Mouse (Mus musculus) heart, adult 9 months (tissue): ENCODE data around the gene Exoc7.

Experiments
- DNase-seq, 2 experiments: peaks; one replicate each; pipeline ENCODE4 v3.0.0; 2022; ENCODE audit warnings: low spot score in 2 of 2

Exoc7 gene

DNA sequence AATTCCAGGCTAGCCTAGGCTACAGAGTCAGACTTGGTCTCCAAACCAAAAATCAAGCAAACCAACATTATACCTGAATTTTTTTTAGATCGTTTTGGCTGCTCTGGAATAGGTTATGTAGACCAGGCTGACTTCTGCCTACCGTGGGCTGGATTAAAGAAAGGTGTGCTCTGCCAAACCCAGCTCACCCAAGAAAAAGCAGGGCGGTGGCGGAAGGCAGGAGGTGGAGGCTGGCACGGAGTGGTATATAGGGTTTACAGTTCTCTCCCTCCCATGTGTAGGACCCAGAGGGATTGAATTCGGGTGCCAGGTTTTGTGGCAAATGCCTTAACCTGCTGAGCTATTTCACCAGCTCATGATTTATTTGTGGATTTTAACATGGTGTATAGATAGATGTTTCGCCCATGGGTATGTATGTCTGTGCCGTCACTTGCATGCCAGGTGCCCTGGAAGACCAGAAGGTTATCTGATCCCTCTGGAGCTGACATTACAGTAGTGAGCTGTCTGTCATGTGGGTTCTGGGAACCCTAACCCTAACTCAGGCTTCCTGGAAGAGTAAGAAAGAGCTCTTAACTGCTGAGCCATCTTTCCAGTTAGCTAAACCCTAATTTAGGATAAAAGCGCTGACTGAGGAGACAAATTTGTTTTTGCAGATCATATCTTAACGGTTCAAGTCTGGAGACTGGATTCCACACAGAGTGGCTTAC, at the start of gene Exoc7:
Gene Exoc7, minus strand, starts transcription at position 215 of the 707 bp plus-strand sequence.
- DNase-seq = no peak

DNA sequence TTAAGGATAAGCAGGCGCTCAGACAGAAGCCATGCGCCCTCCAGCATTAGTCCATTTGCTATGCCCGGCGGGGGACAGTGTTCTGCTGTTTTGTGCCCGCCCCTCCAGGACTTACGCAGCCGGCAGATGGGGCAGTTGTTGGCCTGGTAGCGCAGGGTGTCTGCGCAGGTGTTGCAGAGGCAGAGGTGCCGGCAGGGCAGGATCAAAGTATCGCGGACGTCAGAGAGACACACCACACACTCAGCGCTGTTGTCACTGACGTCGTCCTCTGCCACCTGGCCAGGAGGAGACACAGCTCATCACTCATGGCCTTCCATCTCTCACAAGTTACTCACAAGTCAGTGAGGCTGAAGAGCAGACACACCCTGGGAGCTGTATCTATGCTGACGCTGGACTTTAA, 47.5 kb upstream of the Exoc7 start:
- no peak for DNase-seq

DNA sequence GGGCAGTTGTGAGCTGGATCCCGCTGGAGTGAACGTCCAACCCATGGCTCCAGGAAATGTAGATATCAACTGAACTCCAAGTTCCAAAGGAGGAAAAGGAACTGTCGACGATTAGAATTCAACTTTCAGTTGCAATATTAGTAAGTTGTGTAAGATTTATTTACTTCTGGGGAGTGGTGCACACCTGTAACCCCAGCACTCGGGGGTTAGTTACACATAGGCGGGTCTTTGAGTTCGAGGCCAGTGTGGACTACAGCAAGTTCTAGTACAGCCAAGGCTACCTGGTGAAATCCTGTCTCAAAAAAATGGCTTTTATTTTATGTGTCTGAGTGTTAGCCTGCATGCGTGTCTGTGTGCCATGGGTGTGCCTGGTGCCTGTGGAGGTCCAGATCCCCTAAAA, 46.5 kb upstream of the Exoc7 start:
- DNase-seq = no peak

DNA sequence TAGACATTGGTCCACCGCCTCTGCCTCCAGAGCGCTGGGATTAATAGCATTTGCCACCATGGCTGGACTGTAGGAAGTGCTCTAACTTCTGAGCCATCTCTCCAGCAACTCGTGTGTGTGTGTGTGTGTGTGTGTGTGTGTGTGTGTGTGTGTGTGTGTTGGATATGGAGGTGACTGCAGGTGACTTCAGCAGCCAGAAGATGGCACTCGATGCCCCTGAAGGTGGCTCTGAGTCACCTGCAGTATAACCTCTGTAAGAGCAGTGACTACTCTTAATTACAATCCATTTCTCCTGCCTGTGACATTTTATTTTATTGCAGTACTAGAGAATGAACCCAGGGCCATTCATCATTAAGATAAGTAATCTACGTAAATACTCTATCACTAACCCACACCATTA, 44.3 kb upstream of the Exoc7 start:
- no peak for DNase-seq

DNA sequence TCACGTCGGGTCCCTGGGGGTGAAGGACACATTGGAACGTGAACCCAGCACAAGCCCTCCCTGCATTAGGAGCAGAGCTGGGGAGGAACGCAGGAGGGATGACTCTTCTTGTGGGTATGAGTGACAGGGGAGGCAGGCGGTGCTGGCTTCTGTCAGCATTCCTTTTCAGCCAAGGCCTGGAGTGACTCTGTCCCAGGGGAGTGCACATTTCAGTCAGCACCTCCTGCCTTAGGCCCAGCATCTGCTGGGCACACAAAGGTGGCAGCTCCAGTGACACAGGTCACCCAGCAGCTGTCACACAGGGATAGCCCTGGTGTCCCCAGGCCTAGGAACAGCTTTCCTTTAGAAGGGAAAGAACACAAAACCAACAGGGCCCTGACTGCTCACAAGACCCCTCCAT, 40.9 kb upstream of the Exoc7 start:
- DNase-seq = no peak

DNA sequence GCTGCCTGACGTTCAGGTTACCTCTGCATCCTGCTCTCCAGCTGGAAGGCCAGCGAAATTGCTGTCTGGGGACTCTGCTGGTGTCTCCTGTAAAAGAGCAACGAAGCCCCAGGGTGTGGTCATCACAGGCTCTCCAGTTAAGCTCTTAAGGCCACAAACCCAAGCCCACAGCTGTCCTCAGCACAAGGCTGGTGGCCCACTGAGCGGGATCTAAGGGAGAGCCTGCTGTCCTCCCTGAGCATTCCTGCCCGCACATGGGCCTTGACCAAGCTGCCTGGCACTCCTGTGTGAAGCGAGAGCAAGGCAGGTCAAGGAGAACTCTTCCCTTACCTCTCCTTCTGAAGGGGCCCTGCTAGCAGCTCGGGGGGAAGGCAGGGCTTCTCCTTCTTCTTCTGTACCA, 40.0 kb upstream of the Exoc7 start:
- DNase-seq = no peak

DNA sequence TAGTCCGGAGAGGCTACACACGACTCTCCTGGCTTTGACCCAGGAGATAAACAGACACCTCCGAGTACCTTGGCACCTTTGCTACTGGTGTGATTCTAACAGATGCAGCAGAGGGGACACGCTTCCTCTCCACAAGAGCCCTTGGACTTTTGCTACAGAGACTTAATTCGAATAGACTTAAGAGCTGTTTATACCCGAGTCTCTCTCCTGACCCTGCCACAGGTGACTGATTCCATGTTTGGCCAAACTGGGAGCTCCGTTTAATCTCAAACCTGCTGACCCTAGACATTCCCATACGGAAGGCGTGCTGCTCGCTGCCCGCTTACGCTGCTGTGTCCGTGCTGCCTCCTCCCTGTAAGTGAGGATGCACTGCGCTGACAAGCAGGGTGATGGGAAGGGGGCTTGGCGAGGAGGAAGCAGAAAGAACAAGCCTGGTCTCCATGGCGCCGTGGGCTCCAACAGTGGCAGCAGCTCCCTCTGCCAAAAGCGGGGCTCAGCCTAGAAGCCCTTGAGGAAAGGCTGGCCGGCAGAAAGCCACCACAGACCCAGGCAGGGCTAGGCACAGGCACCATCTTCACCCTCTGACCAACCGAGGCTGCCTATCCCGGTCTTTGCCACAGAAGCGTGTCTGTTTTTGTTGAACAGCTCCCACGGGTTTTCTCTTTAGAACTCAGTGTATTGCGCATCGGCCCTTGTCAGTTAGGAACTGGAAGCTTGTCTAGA, 35.2 kb upstream of the Exoc7 start:
- DNase-seq = no peak

DNA sequence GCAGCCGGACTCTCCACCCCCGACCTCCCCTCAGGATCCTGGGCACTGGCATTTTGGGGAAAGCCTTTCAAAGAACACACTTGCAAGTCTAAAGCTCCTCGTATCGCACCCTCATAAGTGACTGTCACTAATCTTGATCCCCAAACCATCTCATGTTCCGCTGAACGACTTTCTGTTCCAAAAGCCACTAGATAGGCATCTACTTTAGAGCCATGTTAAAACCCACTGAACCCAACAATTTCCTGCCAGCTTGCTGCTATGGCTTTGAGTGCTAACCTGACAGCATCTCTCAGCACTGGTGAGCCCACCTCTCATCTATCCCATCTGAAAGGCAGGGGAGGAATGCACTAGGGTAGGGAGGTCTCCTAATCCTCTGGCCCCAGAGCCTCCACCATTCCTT, 30.5 kb upstream of the Exoc7 start:
- DNase-seq = no peak

DNA sequence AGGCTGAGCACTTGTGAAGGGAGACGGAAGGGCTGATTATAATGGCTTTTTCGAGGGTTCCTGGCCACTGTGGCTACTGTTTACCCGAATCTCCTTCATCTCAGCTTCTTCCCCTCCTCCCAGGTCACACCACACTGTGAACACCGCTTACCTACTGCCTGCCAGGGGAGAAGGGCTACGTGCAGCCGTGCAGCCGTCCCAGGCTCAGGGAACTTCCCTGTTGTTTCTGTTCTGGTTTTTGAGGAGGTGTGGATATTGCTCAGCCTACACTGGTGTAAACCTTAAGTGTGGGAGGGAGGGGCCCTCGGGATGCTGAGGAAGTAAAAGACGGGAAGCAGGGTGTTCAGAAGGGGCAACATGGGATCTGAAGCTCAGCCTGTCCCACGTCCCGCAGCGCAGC, 30.0 kb upstream of the Exoc7 start:
- no peak for DNase-seq

DNA sequence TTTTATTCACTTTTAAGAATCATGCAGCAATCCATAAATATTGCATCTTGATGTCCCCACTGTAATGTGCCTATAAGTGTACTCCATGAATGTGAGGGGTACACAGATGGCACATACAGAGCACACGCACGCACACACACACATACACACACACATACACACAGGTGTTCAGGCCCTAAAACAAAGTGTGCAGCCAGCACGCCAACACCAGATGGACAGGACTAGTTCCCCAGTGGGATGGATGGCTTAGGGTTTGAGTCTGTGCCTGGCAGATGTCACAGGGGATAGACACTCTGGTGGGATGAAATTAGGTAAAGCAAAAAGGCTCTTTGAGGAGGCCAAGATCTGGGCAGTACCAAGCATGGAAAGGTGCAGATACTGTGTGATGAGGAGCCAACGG, 29.4 kb upstream of the Exoc7 start:
- DNase-seq = no peak

DNA sequence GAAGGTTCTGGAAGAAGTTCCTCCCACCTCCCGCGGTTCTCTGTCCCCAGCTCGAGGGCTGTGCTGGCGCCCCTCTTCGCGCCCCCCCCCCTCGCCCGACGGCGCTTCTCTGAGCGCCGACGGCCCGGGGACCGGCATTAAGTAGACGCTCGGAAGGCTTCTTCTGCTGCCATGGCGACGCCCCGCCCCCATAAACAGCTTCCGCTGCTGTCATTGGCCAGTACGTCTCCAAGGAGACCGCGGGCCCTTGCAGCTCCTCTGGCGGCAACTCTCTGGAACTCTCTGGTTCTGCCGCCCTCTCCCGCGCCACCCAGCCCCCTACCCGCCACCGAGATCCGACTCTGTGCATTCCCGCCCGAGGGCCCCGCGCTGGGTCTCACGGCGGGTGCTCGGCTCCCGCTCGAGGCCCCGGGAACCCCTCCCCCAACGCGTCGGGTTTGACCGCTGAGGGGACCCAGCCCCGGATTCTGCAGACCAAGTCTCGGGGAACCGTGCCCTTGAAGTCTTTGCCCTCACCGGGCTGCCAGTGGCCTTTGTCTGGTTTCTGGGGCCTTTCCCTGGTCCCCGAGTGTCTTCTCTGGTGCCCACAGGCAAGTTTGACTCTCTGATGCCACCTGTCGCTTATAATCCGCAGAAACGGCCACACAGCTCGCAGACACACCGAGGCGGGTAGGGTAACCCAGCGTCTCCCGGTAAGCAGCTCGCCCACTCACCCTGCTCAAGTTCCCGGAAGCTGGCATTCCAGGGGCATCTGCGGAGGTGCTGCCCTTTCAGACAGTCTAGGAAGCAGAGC, 28.4 kb upstream of the Exoc7 start, which contains the start of gene Foxj1:
Gene Foxj1, minus strand, starts transcription at position 156 of the 793 bp plus-strand sequence.
- peak; percentile 93 to 94 for DNase-seq

DNA sequence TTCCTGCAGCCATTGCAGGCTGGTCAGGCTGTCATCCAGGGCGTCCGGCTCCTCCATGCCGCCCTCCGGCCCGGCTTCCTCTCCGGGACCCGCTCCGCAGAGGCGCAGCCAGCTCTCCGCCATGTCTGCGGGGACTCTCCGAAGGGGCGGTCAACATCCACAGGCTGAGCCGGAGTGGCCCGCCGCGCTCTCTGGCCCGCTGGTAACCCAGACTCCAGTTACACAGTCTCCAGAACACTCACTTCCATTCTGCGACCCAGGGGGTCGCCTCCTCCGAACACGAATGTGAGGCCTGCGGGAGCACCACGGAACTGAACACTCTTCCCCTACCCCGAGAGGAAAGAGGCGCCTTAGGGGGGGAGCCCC, 27.4 kb upstream of the Exoc7 start:
- no peak for DNase-seq

DNA sequence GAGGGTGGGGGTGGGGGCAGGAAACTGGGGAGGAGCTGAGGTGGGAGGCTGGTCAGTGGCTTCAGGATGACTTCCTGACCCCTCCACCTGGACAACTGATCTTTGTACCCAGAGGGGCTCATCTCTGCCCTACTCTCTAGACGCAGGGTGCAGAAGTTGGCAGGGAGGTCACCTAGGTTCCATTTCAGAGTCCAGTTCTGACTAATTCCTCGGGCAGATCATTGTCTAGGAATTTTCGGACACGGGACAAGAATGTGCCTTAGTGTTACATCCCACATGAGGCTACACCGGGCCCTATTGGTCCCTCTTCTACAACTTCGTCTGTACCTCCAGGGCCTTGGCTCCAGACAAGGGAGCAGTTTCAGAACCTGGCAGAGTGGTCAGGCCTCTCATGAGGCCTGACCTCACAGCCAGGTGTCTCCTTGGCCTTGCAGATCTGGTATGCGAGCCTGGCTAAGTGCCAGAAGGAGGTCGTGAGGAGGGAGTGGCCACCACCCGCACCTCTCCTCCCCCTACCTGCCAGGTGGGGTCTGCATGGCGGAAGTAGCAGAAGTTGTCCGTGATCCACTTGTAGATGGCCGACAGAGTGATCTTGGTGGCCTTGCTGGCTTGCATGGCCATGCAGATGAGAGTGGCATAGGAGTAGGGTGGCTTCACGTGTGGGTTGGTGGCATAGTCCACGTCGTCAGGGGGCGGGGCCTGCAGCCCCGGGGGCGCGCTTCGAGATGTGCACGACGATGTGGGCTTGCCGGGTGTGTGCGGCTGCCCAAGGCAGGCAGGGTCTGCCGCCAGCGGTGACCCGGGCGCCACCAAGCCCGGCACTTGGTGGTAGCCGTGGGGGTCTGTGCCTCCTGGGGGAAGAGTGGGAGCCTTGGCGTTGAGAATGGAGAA, 26.7 kb upstream of the Exoc7 start:
- no peak for DNase-seq

DNA sequence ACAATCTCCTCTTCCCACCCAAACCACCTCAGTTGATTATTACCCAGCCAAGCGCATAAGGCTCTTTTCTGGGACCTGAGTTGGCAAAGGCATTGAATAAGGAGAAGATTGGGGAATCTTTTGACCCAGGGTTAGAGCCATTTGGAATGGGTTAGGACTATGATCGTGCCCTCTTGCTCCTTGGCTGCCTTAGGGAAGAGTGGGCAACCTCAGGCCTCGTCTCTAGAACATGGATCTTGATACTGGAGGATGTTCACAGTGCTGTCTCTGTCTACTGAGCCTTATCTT, 25.9 kb upstream of the Exoc7 start:
- no peak for DNase-seq

DNA sequence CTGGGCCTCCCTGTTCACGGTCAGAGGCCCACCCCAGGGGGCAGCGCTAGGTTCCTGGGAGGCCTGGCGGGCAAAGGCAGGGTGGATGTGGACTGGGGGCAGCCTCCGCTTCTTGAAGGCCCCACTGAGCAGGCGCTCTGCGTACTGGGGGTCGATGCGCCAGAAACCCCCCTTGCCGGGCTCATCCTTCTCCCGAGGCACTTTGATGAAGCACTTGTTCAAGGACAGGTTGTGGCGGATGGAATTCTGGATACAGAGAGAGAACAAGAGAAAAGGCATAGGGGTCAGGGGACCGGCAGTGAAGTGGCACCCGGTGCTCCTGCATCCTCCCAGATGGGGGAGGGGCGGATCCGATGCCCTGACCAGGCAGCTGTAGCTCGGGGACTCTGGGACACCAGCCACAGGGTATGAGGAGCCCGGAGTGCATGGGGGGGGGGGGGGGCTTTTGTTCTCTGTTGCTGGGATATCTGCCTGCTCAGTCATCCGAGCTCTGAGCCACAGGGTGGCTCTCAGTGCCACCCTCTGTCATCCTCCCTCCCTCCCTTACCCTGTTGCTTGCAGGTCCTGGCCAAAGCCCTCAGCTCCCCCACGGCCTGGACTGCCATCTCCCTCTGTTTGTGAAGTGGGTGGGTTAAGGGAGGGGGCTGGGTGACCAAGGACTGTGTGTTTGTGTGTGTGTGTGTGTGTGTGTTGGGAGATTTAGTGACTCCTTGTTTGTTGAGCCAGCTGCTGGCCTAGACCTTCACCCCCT, 25.4 kb upstream of the Exoc7 start:
- no peak for DNase-seq

DNA sequence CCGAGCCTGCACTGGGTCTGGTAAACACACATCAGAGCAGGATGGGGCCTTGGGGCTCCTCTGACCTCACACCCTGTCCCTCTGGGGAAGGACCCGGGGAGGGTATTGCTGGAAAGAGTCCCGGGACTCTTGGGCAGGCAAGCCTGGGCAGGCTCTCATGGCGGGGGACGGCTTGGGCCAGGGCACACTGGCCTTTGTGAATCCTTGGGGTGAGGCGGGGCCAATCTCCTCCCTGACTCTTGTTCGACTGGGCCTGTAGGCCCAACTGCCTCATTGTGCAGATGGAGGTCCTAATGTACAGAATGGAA, 23.1 kb upstream of the Exoc7 start:
- DNase-seq = no peak

DNA sequence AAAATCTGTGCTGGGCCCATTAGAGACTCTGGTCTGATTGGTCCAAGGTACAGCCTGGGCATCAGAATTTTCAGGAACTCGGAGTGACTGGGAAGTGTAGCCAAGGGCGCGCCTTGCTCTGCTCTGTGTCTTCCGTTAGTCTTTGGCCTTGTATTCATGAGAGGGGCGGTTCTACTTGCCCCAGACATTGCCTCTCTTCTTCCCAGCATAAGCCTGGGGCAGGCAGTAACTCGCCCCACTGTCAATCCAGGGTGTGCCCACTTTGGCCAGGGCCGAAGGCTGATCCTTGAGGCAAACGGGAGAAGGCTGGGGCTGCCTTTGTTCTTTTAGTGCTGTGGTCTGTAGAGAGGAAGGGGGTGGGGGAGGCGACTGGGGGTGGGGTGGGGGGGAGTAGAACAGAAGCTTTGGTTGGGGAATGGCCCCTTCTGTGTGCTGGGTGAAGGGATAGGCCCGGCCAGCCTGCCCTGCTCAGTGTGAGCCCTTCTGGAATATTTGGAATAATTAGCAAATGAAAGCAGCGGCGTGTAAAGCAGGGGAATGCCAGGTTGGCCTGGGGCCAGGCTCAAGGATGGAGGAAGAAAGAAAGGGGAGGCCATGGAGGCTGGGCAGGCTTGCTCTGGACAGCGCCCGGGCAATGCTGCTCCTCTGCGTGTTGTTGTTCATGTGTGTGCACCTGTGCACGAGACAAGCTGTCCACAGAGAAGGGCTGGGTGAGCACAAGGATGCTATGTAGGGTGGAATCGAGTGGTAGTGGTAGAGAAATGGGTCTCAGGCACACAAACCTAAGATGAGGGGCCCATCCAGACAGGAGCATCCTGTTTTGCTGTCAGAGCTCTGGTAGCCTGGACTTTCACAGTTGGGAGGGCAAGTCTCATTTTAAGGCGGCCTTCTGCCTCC, 22.5 kb upstream of the Exoc7 start:
- no peak for DNase-seq

DNA sequence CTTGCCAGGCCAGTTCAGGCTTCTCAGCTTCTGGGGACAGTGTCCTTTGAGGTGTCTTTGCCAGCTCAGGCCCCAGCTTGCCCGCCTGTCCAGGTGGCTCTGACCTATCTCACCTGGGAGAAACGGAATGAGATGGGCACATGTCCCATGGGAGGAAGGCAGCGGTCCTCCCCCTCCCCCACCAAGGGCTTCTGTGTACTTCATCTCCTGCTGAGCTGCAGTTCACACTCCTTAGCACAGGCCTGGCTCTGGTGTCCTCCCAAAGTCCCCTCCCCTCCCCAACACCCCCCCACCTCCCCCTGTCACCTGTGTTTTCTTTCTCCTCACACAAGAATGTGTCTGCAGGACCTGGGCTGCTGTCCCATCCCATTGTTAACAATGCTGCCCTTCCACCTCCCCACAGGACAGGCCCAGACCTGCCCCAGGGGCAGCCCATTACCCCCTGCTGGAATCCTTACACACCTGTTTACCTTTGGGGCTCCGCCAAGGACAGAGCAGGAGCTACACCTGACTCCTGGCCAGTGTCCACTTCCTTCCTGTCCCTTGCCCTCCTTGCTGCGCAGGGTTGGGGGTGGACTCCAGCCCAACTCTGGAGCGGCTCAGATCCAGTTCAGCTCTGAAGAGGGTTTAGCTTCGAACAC, 20.1 kb upstream of the Exoc7 start:
- no peak for DNase-seq

DNA sequence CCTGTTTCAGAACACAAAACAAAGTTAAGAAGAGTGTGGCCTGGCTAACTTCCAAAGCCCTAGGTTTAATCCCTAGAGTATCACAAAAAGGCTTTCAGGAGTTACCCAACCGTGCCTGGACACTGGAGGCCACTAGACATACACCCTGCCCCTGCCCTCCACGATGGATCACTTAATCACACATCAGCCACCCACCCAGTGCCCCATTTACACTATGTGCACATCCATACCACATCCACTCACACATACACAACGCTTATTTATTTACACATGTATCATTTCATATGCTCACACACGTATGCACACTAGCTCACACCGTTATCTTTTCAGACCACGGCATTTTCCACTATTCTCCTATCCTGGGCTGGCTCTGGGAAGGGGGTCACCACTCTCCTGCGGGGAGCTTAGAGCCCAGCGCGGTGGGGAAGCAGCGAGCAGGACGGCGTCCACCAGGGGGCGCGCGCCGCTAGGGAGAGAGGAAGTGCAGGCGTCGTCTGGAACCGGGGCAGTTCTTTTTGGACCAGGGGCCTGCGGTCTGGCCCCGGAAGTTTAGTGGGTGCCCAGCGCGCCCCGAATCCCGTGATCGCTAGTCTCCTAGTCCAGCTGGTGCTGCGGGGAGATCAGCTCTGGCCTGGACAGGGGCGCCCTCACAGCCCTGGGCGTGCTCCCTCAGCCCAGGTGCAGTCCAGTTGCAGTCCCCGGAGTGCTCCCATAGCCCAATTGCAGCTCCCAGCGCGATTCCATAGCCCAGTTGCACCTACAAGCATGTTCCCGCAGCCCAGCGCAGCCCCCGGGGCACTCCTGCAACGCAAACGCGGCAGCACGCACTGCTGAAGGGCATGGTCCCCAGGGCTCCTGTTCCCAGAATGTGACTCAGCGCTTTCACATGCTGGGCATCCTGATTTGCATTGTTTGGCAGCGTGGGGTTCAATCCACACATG, 12.0 kb upstream of the Exoc7 start:
- peak; percentile 64 to 78 for DNase-seq
